Mouse (Mus musculus): ENCODE measurements around the gene Fam163a.
"Not testable (repeated sequence)": the region's sequence is repeated elsewhere in the genome, so short reads cannot be mapped to it uniquely, and the experiment has no call there.

Fam163a gene

DNA sequence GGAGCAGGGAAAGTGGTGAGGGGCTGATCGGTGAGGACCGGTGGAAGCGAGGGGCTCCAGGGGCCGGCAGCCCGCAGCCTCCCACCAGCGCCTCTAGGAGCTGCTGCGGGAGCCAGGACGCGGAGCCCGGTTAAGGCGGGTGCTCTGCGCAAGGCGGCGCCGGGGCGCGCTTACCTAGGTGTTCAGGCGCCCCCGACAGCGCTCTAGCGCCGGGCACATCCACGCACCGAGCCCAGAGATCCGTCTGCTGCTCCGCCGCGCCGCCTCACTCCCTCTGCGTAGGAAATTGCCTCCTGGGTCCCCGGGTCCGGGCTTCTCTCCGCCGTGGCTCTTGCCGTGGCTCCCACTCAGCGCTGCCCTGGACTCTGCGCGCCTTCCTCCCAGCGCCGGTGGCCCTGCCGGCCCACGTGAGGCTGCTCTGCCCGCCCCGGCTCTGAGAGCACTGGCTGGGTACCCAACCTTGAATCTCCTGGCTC, at the start of gene Fam163a:
Fam163a (minus strand) TSS at position 371 of the 476 bp plus-strand sequence.
- DNase-seq (ENCODE audit: low spot score): no peak

DNA sequence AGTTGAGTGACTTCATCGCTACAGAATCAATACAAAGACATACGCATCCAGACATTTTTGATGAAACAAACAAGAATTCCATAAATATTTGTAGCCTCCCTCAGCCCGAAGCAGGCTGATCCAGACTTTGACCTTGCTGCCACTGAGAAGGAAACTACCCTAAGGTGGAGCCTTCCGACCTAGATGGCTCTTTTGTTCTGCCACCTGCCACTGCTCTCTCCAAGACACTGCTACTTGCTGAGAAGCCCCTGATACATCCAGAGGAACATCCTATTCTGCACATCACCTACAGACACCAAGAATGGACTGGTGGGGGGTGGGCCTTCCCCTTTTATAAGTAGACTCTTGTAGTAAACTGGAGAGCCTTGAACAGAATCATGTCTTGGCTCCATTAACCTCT, 46.3 kb upstream of the Fam163a start:
- not testable (repeated sequence) for DNase-seq (ENCODE audit: low spot score)

DNA sequence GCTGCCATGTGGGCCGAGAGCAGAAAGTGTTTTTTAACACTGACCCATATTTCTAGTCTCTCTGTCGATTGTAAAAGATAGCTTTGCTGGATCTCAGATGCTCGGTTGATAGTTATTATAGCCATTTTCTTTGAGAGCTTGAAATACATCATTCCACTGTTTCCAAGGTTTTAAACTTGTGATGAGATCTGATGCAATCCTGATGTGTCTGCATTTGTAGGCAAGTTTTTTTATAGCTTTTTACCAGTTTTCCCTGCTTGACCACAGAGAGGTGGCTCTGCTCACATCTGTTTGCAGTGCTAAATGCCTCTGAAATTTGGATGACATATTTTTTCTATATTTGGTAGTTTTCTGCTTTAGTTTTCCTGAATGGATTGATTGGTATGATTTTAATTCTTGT, 43.1 kb upstream of the Fam163a start:
- DNase-seq (ENCODE audit: low spot score): no peak

DNA sequence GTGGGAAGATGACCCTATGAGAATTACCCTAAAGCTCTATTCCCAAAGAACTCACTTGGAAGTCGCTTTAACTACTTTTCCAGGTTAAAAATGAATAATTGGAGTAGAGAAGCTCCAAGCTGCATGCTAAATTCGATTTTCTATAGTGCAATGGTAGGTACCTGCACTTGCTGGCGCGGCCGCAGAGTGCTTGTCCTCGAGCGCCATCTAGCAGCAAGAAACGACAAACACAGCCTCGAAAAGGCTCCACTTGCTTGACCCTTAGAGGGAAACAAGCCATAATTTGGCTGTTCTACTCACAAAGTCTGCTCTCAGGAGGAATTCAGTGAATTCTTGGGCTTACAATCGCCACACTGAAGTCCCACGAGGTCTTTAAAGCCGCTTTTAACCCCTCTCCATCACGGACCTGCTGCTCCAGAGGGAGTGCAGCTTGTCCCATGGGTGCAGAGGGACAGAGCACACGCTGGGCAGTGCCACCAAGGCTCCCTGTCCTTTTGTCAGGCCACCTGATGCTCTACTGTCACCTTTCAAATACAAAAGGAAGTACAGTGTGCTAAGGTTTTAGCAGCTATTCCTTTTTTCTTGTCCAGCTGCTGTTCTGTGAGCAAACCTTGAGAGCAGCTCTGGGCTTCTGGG, 37.0 kb upstream of the Fam163a start:
- DNase-seq (ENCODE audit: low spot score): no peak

DNA sequence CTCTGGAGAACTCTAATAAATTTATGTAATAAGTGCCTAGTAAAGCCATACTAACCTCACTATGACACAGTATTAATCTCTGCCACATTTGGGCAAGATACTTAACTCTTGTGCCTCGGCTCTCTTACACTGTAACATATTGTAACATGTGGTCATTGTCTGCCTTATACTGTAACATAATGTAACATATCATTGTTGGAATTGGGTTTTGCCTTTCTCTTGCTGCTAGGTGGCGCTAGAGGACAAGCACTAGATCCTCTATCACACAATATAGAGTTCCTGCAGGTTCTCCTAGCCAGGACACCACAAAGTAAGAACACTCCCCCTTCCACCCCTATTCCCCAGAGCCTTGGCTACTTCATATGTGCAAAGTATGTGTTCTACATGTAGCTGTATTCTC, 36.2 kb upstream of the Fam163a start:
- DNase-seq (ENCODE audit: low spot score): no peak

DNA sequence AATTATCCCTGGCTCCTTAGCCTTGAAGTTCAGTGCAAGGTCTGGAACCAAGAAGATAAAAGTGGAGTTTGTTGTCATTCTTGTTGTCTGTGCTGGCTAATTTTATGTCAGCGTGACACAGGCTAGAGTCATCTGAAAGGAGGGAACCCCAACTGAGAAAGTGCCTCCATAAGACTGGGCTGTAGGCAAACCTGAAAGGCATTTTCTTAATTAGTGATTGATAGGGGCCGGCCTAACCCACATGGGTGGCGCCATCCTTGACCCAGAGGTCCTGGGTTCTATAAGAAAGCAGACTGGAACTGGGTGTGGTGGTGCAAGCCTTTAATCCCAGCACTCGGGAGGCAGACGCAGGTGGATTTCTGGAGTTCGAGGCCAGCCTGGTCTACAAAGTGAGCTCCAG, 26.3 kb upstream of the Fam163a start:
- DNase-seq (ENCODE audit: low spot score): no peak

DNA sequence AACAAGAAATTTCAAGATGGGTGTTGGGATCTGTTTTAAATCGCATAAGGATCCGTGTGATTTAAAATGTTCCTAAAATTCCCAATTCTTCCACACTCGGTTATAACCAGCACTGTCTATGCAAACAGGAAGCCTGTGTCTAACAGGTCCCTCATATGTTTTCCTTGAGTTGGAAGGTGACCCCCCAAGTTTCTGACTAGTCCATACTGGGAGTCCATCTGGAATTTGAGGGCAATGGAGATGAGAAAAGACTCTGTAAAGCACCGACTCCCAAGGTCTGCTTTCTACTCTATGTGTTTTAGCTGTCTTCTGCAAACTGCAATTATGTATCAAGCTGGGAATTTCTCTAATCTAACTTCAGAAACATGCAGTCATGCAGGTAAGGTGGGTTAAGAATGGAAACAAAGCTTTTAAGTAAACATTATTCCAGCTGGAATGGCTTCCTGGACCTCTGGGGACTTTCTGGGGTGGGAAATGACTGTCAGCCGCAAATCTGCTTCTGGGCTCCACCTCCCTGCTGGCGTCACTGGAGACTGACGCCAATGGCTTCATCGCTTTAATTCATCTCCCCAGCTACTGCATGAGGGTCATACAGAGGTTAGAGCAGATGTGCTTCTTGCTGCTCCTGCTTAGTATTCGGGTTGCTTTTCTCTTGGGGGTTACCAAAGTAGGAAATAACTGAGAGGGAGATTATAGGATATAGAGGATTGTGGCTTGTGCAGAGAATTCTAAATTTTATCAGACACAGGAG, 25.7 kb upstream of the Fam163a start:
- no peak for DNase-seq (ENCODE audit: low spot score)

DNA sequence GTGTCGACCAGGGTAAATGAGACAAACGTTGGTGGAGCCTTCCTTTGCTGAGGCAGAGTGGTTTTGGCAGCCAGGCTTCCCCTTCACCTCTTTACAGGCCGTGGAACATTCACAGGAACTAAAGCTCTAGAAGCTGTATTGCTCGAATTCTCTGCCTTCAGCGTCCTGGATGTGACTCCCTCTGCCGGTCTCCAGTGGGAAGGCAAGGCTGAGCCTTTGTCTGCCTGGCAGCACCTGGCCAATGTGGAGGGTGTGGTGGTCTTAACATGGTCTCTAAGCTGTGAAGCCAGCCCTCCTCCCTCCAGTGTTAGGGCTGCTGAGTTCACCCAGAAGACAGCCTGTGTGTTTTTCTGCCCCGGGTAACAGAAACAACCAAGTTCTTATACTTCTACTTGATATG, 24.6 kb upstream of the Fam163a start:
- DNase-seq (ENCODE audit: low spot score): peak; percentile 28

DNA sequence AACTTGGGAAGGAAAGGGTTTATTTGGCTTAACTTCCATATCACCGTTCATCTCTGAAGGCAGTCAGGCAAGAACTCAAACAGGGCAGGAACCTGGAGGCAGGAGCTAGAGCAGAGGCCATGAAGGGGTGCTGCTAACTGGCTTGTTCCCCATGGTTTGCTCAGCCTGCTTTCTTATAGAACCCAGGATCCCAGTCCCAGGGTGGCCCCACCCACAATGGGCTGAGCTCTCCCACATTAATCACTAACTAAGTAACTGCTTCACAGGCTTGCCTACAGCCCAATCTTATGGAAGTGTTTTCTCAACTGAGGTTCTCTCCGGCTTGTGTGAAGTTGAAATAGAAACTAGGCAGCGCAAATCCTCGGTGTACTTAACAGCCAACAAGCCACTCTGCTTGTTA, 23.9 kb upstream of the Fam163a start:
- DNase-seq (ENCODE audit: low spot score): no peak

DNA sequence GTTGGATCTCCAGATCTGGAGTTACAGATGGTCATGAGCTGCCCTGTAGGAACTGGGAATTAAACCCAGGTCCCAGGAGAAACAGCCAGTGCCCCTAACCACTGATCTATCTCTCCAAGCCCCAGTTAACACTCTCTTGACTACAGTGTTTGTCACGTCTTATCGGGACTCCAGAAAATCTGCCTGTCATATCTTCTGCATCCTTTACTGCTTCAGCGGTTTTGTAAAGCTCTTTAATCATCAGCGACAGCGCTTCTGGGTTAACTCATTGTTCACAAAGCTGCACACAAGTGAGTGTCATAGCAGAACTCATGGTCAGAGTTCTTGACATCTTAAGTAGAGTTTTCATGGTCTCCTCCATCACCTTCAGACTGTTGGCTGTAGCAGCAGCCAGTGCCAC, 22.1 kb upstream of the Fam163a start:
- no peak for DNase-seq (ENCODE audit: low spot score)

DNA sequence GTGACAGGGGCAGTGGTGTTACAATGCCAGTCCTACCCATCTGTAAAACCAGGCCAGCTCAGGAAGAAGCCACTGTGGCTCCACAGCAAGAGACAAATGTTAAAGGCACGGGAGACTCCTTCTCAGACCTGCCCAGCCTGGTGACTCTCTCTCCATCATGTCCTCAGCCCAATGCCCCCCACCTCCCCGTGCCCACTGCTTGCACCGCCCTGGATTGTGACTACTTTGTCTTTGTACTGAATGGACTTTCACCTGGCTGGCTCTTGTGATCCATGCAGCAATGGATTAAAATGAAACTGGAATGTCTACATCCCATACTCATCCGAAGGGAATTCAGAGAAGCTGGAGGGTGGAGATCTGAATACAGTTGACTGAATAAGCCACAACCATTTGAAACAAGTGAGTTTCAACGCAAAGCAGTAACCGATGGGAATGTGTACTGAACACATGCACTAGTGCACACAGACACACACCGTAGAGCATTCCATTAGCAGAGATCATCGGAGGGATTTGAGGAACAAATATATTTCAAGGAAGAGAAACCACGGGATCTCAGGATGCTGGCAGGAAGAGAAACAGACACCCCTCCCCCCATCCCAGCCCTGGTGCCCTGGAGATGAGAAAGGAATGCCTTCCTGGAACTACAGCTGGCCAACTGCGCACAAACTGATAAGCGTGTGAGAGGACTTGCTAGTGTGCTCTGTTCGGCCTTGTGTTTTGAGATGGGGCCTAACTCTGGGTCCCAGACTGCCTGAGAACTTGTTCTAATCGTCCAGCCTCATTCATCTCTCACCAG, 17.6 kb upstream of the Fam163a start:
- DNase-seq (ENCODE audit: low spot score): no peak

DNA sequence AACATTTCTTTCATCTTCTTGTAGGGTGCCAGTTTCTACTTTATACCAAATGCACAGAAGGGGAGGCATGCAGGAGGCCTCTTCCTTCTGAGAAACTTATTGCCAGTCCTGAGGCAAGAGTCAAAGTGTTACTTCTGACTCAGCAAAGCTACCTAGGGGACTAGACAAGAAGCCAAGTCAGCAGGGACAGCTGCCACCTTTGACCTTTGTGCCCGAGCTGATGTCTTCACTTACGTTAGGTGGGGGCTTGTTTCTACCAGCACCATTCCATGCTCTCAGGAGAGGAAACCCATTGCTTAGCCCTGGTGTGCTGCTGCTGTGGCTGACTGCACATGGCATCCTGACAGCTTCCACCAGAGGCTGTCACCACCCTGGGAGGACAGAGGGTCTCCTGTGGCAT, 16.5 kb upstream of the Fam163a start:
- no peak for DNase-seq (ENCODE audit: low spot score)

DNA sequence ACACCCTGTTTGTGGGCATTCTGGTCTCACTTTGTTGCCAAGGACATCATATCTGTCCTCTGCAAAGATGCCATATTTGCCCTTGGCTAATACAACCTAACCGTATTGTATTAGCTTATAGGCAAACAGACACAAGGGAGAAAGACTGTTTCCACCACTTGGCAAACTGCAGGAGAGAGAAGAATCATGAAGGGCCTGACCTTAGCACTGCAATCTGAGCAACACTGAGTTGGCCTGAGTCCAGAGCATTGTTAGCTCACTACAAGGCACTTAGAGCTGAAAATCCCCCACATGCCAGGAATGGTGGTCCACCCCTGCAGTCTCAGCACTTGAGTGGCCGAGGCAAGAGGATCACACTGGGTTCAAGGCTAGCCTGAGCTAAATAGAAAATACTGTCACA, 13.7 kb upstream of the Fam163a start:
- DNase-seq (ENCODE audit: low spot score): no peak

DNA sequence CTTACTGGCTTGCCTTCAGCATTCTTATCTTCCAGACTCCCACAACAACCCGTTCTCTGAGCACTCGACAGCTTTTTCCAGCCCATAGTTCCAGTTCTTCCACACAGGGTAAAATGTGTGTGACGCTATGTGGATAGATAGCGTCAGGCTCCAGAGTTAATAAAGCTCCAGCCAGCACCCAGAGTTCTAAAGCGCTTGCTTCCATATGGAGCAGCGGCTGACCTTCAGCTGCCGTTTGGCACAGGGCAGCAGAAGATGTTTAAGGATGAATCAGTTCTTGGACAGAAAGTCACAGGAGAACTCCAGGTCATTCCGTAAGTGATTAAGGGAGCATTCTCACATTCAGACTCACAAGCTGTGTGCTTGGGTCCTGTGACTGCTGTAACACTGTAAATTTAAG, 13.1 kb upstream of the Fam163a start:
- no peak for DNase-seq (ENCODE audit: low spot score)

DNA sequence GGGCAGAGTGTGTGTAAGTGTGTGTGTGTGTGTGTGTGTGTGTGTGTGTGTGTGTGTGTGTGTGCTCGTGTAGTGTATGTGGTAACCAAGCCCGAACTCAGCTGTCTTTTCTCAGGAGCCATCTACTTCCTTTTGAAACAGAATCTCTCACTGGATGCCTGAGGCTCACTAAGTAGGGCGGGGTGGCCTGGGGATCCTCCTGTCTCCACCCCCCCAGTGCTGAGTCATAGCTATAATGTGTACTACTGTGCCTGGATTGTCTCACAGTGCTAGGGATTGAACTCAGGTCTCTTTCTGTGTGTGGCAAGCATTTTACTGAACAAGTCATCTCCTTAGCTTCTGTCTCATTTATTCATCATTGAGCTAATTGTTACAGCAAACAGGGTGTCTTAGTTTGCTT, 12.6 kb upstream of the Fam163a start:
- no peak for DNase-seq (ENCODE audit: low spot score)

DNA sequence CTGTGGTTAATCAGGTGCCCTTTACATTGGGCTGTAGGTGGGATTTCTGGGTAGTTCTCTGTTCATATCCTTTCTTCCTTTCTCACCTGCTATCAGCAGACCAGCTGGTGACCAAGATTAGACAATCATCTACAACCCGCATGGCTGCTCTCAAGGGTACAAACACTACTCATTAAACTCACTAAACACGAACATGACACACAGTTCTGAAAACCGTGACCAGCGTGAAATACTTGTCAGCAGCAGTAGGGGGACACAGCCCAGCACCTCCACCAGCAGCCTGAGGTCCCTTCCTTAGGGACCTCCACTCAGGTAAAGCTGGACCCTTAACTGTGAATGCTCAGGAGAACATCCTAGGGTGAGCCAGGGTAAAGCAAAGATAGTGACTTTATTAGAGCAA, 11.4 kb upstream of the Fam163a start:
- no peak for DNase-seq (ENCODE audit: low spot score)

DNA sequence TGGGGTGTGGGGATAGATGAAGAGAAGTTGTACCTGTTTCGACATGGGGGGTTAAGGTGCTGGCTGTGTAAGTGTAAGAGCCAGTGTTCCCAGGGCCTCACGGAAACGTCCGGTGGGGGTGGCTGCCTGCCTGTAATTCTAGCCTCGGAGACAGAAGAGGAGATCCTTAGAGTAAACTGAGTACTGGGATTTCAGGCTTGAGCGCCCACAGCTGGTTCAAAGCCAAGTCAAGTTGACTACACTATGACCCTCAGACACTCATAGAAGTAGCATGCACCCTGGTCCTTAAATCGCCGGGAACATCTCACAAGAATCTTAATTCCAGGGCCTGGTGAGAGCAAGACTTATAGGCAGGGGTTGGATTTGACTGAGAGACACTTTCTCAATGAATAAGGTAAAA, 9.8 kb upstream of the Fam163a start:
- no peak for DNase-seq (ENCODE audit: low spot score)

DNA sequence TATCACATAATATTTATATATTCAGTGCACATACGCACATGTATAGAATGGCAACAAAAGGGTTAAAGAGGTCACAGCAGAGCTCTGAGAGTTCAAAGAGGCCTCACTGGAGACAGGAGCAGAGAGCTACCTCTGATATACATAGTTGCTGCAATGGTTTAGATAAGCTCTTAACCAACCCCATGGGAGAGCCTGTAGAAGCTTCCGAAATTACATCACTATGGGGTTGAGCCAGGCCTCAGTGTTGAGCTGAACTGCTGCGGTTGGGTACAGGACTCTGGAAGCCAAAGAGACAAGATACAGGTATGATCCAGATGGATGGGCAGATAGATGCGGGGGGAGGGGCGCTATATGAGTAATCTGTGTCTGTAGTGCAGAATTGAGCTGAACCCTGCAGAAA, 8.1 kb upstream of the Fam163a start:
- DNase-seq (ENCODE audit: low spot score): no peak

DNA sequence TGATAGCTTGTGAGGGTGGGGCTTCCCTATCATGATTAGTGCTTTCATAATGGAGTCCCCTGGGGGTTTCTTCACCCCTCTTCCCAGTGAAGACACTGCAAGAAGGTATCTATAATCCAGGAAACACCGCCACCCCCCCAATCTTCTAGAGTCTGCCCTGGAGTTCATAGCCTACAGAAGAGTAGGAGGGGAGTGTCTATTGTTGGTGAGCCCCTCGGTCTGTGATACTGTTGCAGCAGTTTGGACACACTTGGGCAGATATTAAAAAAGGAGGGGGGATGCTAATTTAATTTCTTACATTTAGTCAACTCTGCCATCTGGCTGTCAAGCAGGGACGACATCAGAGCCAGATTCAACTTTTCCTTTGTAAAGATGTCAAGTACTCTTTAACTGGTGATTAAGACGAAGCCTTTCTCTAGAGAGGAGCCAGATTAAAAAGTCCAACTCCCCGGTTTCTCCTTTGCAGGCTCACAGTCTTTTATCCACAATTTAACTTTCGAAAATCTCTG, 7.0 kb upstream of the Fam163a start:
- DNase-seq (ENCODE audit: low spot score): no peak

DNA sequence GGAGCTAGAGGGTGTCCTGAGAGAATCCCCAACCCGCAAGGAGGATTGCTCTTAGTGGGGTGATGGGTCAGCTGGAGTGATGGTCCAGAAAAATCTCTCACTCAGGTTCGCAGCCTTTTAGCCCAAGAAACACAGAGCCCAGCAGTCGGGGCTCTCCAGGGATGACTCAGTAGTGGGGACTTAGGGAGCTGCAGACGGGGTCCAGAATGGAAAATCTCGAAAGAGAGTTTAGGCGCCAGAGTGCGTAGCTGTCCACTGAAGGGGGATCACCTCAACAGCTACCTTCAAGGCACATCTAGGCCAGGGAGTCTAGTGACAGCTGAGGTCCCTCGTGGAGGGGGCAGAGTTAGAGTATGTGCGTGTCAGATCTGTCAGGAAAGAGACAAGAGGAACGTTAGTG, 338 bp upstream of the Fam163a start:
- DNase-seq (ENCODE audit: low spot score): no peak

DNA sequence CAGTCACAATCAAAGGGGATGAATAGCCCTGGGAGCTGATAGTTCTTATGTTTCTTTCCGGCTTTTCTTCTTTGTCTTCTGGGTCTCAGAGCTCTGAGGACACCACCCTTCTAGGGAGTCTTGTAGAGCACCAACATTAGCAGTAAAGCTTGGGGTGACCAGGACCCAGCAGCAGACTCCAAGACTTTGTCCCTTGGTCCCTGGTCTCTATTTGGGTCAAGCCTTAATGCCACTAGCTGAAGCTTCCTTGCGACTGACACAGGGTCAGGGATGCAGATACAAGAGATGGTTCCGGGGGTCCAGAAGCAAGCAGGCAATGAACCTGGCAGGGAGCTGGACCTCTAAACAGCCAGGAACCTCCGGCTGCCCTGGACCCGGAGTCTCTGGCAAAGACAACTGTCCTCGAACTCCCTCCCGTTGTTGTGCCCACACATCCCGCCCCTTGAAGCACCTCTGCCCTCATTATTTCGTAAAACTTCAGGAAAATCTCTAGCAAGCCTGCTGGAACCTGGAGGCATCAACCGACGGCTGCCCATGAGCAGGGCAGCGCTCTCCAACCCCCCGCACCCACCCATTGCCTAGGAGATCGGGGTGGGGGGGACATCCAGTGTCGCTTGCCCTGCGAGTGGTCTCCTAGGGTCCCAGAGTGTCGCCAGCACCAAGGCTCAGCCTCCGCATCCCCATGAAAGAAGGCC, 718 bp downstream of the Fam163a start:
- DNase-seq (ENCODE audit: low spot score): no peak

DNA sequence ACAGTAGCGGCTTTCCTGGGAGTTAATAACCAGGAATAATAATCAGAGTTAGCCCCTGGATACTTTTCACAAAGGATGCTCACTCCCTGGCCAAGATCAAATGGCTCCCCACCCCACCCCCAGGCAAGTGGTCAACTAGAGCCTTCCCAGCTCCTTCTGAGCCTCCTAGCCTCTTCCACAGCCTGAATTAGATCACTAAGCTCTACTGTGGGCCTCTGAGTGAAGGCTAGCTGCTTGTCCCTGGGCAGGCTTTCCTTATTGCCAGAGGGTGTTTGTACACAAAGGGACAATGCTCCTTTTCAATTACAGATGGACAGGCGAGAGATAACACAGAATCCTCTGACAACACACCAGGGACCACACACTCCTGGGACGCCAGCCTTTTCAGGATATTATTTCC, 2.2 kb downstream of the Fam163a start:
- DNase-seq (ENCODE audit: low spot score): no peak

All from left cerebral cortex, adult 11 months (tissue).